Mouse (Mus musculus): ENCODE measurements around the gene Inafm2. TPM values are rescaled to one million over a fixed set of nuclear protein-coding genes. Genes with fewer than 3 reads are reported as not detected.

Gene Inafm2
- polyA plus RNA-seq, 1 experiment from 2014 or later, result 23.7 TPM

DNA sequence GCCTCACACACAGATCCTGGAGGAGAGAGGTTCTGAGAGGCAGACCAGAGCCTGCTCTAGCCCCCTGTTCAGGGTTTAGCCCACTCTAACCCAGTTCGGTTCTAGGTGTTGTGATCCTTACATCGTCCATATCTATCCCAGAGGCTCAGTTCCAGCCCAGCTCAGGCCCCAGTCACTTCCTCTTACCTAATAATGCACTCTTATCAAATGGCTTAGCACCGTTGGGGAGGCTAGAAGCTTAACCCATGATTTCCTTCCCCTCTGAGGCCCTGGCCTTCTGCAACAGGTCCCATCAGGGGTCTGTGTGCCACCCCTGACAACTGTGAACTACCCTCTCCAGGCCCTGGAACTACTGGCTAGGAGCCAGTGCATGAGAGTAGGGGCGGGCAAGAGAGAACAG, 16.4 kb upstream of the Inafm2 start:
- Histone ChIP-seq H3K4me1 (replicated peaks) (peaks cover 8% of the 10 kb centered on the region; the same call in 1 of the 2 replicates), H3K27me3 (peaks cover 62% of the 10 kb centered on the region), H3K9ac (no peak overlapping the region), H3K4me3 (no peak overlapping the region), H3K36me3 (no peaks in the 10 kb centered on the region), H3K9me3 (no peaks in the 10 kb centered on the region), H3K4me2 (no peak overlapping the region), H3K27ac (replicated peaks) (no peak overlapping the region)
- no peak for ATAC-seq (ENCODE audit: low read depth)
- 55% methylated on average over 4 of the region's 4 CpGs for WGBS

DNA sequence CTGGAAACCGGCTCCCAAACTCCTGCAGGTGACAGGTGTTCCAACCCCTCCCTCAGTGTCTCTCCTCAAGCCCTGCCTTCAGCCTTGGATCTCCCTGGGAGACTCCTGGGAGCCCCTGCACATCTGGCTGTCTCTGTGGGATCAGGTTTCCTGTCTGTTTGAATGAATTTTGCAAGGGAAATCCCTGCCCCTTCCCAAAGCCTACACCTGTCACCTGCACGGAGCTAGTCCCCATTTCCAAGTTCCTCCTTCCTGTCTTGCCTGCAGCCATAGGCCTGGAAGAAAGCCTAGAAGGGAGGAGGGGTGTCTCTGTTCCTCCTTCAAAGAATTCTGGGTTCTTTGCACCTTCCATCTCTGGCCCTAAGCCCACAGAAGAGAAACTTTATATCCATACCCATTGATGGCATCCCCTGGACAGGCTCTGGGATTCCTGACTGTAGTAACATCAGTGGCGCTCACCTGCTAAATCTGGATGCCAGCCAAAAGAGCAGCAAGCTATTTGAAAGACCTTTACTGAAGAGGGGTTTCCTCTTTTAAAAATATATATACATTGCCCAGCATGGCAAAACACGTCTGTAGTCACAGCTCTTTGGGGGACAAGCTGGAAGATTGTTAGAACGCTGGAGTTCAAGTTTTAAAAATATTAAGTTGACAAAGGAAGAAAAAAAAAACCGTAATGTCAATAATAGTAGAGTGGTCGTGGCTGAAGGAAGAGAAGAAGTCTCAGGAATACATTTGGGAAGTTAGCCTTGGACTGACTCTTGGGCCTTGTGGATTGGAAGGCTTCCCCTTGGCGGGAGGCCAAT, 15.5 kb upstream of the Inafm2 start:
- H3K4me3 ChIP-seq, result no peak overlapping the region
- H3K27me3 ChIP-seq, result peaks cover 66% of the 10 kb centered on the region
- peaks cover 8% of the 10 kb centered on the region; the same call in 1 of the 2 replicates for H3K4me1 ChIP-seq (replicated peaks)
- no peak for ATAC-seq (ENCODE audit: low read depth)
- no peaks in the 10 kb centered on the region for H3K9me3 ChIP-seq
- 27% methylated on average over 8 of the region's 8 CpGs for WGBS
- no peaks in the 10 kb centered on the region for H3K36me3 ChIP-seq
- H3K27ac ChIP-seq (replicated peaks), result no peak overlapping the region
- H3K4me2 ChIP-seq, result no peak overlapping the region
- no peak overlapping the region for H3K9ac ChIP-seq

DNA sequence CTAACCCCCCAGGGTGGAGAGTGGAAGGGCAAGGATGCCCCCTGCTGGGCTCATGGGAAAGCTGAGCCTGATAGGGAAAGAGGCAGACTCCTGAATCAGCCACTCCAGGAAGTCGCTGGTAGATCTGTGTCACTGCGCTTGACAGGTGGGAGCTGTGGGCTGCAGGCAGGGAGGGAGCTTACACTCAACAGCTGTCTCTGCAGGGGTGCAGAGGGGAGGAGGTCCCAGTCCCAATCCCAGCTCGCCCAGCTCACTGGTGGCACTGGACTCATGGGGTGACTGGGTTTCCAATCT, 15.0 kb upstream of the Inafm2 start:
- peaks cover 8% of the 10 kb centered on the region; the same call in 1 of the 2 replicates for H3K4me1 ChIP-seq (replicated peaks)
- no peak overlapping the region for H3K4me3 ChIP-seq
- H3K4me2 ChIP-seq, result no peak overlapping the region
- no peaks in the 10 kb centered on the region for H3K36me3 ChIP-seq
- WGBS, result 14% methylated on average over 3 of the region's 3 CpGs
- peaks cover 67% of the 10 kb centered on the region for H3K27me3 ChIP-seq
- no peaks in the 10 kb centered on the region for H3K9me3 ChIP-seq
- H3K9ac ChIP-seq, result no peak overlapping the region
- no peak for ATAC-seq (ENCODE audit: low read depth)
- H3K27ac ChIP-seq (replicated peaks), result no peak overlapping the region

DNA sequence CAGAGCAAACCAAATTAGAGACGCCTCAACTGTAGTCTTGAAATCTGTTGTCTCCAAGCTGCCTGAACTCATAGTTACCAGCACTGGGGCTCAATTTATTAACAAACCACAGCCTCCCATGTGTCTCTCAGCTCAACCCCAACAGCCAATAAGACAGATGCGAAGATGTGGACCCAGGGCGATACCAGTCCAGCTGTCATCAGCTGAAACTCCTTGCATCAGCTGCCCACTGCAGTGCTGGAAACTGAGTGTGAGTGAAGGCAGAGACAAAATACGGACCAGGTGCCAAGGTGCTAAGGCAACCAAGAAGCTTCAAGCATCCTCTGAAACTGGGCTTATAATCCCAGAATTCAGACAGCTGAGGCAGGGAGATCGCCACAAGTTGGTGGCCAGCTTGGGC, 13.6 kb upstream of the Inafm2 start:
- ATAC-seq (ENCODE audit: low read depth), result no peak
- H3K9ac ChIP-seq, result no peak overlapping the region
- 87% methylated on average over 5 of the region's 5 CpGs for WGBS
- no peak overlapping the region for H3K4me2 ChIP-seq
- H3K36me3 ChIP-seq, result no peaks in the 10 kb centered on the region
- peaks cover 61% of the 10 kb centered on the region for H3K27me3 ChIP-seq
- H3K27ac ChIP-seq (replicated peaks), result no peak overlapping the region
- peaks cover 8% of the 10 kb centered on the region; the same call in 1 of the 2 replicates for H3K4me1 ChIP-seq (replicated peaks)
- H3K9me3 ChIP-seq, result no peaks in the 10 kb centered on the region
- no peak overlapping the region for H3K4me3 ChIP-seq

DNA sequence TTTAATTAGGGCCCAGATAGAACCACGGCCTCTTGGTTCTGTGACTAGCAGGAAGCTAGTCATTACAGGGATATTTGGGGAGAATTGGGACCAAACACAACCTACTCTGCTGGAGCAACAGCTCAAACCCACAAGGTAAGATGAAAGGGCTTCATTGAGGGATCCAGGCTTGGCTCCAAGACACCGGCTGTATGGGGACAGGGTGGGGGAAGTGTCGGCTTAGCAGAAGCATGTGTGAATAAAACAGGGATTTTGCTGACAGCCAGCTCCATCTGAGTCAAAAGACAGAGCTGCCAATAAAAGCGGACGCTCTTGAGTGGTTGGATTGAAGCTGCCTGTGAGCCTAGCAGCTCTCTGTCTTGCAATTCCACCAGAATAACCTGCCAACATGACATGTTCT, 12.2 kb upstream of the Inafm2 start:
- Histone ChIP-seq H3K9ac (no peak overlapping the region), H3K4me3 (no peak overlapping the region), H3K36me3 (no peaks in the 10 kb centered on the region), H3K27ac (replicated peaks) (no peak overlapping the region), H3K27me3 (peaks cover 53% of the 10 kb centered on the region), H3K4me2 (no peak overlapping the region), H3K4me1 (replicated peaks) (peaks cover 3% of the 10 kb centered on the region; the same call in 1 of the 2 replicates), H3K9me3 (no peaks in the 10 kb centered on the region)
- ATAC-seq (ENCODE audit: low read depth), result no peak
- WGBS, result 71% methylated on average over 5 of the region's 5 CpGs

DNA sequence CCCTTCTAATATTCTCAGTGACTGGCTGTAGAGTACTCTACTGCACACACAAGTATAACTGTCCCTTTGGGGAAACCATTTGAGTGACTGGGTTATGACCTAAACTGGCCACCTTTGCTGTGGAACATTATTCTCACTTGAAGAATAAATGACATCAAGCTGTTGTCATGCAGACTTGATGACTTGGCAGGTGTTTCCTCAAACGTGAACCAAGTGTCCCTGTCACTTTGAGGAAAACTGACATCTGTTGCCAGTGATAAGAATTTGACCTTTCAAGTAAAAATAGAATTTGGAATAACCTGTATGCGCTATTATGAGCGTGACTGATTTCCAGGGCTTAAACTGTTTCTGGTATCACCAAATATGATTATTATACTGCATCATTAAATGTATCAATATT, 5.2 kb upstream of the Inafm2 start:
- no peak overlapping the region for H3K27ac ChIP-seq (replicated peaks)
- ATAC-seq (ENCODE audit: low read depth), result no peak
- no peak overlapping the region for H3K4me3 ChIP-seq
- H3K4me1 ChIP-seq (replicated peaks), result peaks cover 11% of the 10 kb centered on the region
- no peak overlapping the region for H3K4me2 ChIP-seq
- peaks cover 29% of the 10 kb centered on the region for H3K27me3 ChIP-seq
- H3K9me3 ChIP-seq, result no peaks in the 10 kb centered on the region
- no peak overlapping the region for H3K9ac ChIP-seq
- H3K36me3 ChIP-seq, result no peaks in the 10 kb centered on the region
- 73% methylated on average over 3 of the region's 3 CpGs for WGBS

DNA sequence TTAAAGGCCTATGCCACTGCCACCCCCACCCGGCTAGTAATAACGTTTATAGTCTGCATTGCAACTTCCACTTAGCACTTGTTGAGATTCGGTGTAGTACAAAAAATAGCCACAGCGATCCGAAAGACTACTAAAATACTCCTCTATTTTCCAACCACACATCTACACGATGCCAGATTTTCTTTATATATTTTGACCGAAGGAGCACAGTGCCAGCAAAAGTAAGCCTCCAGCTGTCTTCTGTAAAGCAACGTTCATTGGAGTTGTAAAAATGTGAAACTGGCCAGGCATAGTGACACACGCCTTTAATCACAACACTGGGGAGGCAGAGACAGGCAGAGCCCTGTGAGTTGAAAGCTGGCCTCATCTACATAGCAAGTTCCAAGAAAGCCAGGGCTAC, 4.4 kb upstream of the Inafm2 start:
- WGBS, result 70% methylated on average over 9 of the region's 9 CpGs
- ATAC-seq (ENCODE audit: low read depth), result no peak

DNA sequence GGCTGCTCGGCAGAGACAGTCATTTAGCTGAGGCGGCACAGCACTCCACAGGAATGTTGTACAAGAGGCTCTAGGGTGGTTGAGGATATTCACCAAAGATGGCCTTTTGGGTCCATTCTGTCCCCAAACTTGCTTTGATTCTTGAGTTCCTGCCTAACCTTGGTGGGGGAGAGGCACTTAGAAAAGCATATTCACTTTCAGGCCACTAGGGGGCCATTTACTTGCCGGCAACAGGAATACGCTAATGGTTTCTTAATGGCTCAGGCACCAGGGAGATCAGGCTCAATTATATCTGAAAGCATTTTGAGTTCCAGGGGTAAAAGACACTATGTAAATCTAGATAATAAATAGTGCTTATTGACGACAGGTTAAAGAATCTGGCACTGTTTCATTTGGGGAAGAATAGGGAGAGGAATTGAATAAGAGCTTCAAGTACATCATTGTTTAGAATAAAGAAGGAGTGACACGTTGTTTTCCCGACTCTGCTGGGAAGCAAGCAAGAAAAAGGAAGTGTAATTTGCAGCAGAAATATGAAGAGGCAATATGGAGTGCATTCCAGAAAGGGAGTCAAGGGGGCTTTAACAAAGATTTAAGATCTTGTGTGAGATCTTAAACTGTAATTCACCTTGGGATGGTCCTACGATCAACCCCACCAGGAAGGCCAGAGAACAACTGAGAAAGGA, 2.2 kb upstream of the Inafm2 start:
- H3K9me3 ChIP-seq, result no peaks in the 10 kb centered on the region
- no peak overlapping the region; the same call in 1 of the 2 replicates for H3K4me2 ChIP-seq
- 18% methylated on average over 8 of the region's 8 CpGs for WGBS
- no peak overlapping the region for H3K27ac ChIP-seq (replicated peaks)
- H3K9ac ChIP-seq, result no peak overlapping the region
- peaks cover 24% of the 10 kb centered on the region for H3K27me3 ChIP-seq
- H3K4me1 ChIP-seq (replicated peaks), result peaks cover 34% of the 10 kb centered on the region
- no peak for ATAC-seq (ENCODE audit: low read depth)
- no peaks in the 10 kb centered on the region for H3K36me3 ChIP-seq
- H3K4me3 ChIP-seq, result no peak overlapping the region

More for the DNA sequence above, 4.4 kb upstream of the Inafm2 start:
- Histone ChIP-seq H3K9me3 (no peaks in the 10 kb centered on the region), H3K27me3 (peaks cover 24% of the 10 kb centered on the region), H3K27ac (replicated peaks) (no peak overlapping the region), H3K36me3 (no peaks in the 10 kb centered on the region), H3K4me3 (no peak overlapping the region), H3K4me1 (replicated peaks) (peaks cover 12% of the 10 kb centered on the region), H3K9ac (no peak overlapping the region), H3K4me2 (no peak overlapping the region)

DNA sequence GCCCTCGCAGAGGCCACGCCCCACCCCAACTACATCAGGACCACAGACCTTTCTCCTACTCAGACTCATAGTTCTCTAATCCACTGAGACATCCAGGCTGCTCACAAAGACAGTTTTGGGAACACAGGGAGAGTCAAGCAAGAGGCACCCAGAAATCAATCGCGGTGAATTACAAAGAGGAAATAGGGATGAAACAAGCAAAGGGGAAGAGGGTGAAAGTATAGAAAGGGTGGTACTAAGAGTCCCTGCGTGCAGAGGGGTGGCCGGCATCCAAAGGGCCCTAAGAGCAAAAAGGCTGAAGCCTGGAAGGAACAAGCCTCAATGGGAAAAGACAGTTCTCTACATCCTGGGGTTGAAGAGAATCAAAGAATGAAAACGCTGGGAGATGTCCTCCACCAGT, 937 bp upstream of the Inafm2 start:
- ATAC-seq (ENCODE audit: low read depth), result no peak
- 4% methylated on average over 7 of the region's 7 CpGs for WGBS
- no peaks in the 10 kb centered on the region for H3K36me3 ChIP-seq
- H3K9me3 ChIP-seq, result no peaks in the 10 kb centered on the region
- H3K4me3 ChIP-seq, result peak overlapping the region; percentile 93
- H3K27ac ChIP-seq (replicated peaks), result no peak overlapping the region
- H3K9ac ChIP-seq, result peak overlapping the region; percentile 97; the same call in 1 of the 2 replicates
- H3K4me2 ChIP-seq, result peak overlapping the region; percentile 93
- peaks cover 29% of the 10 kb centered on the region for H3K27me3 ChIP-seq
- peaks cover 46% of the 10 kb centered on the region for H3K4me1 ChIP-seq (replicated peaks)

DNA sequence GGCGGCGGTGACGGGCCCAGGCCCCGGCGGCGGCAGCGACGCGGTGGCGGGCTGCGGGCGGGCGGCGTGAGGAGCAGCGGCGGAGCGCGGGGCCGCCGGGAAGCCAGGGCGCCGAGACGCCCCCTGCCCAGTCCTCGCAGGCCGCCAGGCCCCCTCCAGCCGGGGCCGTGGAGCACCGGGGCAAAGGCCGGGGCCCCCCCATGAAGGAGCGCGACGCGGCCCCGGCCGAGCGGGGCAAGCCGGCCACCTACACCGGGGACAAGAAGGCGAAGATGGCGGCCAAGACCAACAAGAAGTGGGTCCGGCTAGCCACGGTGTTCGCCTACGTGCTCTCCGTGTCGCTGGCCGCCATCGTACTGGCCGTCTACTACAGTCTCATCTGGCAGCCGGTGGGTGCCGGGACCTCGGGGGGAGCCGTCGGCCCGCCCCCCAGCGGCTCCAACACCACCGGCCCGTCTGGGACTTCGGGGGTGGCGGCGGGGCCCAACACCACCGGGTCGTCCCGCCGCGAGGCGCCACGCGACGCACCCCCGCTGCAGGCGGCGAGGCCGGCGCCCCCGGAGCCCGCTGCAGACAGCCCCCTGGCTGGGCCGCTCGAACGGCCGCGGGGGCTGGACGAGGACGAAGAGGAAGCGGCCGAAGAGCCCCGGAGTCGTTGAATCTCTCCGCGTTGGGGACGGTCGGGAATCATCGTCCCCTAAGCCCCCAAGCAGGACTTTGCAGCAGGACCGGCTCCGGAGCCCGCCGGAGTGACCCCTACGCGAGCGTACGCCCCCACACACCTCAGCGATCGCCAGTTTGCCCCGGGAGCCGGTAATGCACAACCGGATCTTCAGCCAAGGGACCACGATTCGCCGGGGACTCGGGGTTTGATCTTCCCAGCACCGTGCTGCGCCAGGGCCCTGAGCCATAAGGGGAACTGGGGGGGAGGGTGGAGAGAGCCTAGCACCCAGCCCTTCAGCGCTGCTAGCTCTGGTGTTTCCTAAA, 650 bp downstream of the Inafm2 start:
- Histone ChIP-seq H3K4me1 (replicated peaks) (peaks cover 57% of the 10 kb centered on the region), H3K9ac (peak overlapping the region; percentile 97)
- under 1% methylated on average over 98 of the region's 113 CpGs for WGBS

DNA sequence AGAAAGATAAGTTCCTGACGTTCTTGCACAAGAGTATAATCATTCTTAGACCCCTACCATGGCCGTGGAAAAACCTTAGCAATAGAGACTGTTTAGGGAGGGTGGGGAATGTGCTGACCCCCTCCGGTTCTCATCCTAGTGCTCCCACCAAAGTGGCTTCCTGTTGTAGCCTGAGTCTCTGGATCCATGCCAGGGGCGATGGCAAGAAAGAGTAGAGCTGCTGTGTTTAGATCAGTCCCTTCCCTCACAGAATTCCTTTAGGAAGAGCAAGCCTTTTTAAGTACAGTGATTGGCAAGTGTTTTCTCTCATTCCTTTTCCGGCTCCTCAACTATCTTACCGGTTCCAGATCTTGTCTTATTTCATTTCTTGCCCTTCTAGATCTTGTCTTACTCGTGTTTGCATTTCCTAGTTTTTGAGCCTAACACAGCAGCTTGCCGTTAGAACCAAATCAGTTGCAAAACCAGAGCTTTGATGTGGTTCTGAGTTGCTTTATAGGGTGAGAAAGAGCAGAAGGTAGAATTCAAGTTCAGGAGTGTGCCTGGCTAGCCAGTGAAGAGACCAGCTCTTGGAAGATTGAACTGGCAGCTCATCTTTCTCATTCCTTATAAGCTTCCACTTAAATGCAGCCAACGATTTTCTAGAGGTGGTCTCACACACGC, 1.9 kb downstream of the Inafm2 start:
- peaks cover 57% of the 10 kb centered on the region for H3K4me1 ChIP-seq (replicated peaks)
- peak overlapping the region; percentile 93 for H3K4me2 ChIP-seq
- peaks cover 22% of the 10 kb centered on the region for H3K27me3 ChIP-seq
- peak overlapping the region; percentile 93 for H3K4me3 ChIP-seq
- H3K27ac ChIP-seq (replicated peaks), result no peak overlapping the region
- H3K9me3 ChIP-seq, result no peaks in the 10 kb centered on the region
- ATAC-seq (ENCODE audit: low read depth), result no peak
- no peaks in the 10 kb centered on the region for H3K36me3 ChIP-seq
- H3K9ac ChIP-seq, result peak overlapping the region; percentile 97
- WGBS, result 36% methylated on average over 10 of the region's 10 CpGs

More for the DNA sequence above, 650 bp downstream of the Inafm2 start:
- Histone ChIP-seq H3K27me3 (peaks cover 29% of the 10 kb centered on the region), H3K4me3 (peak overlapping the region; percentile 93), H3K36me3 (no peaks in the 10 kb centered on the region), H3K27ac (replicated peaks) (peak overlapping the region; percentile 81), H3K9me3 (no peaks in the 10 kb centered on the region), H3K4me2 (peak overlapping the region; percentile 93)
- peak; percentile 51 for ATAC-seq (ENCODE audit: low read depth)

All from neural tube, embryonic 13.5 days (tissue).